Mouse (Mus musculus) ES-E14 (cell line): ENCODE results near the gene Gpn1. TPM values are rescaled to one million over a fixed set of nuclear protein-coding genes. Genes with fewer than 3 reads are reported as not detected.

Experiments used
- DNase-seq: peaks from one replicate; pipeline ENCODE4 v3.0.0-alpha.2; 2013; ENCODE audit warnings: low read depth, low spot score
- H3K27ac ChIP-seq: 2 replicates; pipeline ENCODE4 v1.5.1; 2012; ENCODE audit warnings: low read depth, mild to moderate bottlenecking, low read length, moderate library complexity, mixed read lengths; ENCODE audit not compliant: poor library complexity, insufficient read depth, severe bottlenecking
- H3K36me3 ChIP-seq: 2 replicates; pipeline ENCODE4 v1.6.1; 2012; ENCODE audit warnings: mild to moderate bottlenecking, low read length, moderate library complexity, mixed read lengths; ENCODE audit not compliant: control insufficient read depth, poor library complexity, insufficient read depth, severe bottlenecking
- H3K4me1 ChIP-seq, 2 experiments: fragments of 150-350 bp in 1 of 2; sonication (generic) in 1 of 2; 2 replicates each; pipeline ENCODE4 v1.6.1; 2012; ENCODE audit warnings: low read length in 2 of 2, mild to moderate bottlenecking in 1 of 2, mixed read lengths in 1 of 2; ENCODE audit not compliant: control insufficient read depth in 2 of 2, insufficient read depth in 2 of 2, poor library complexity in 1 of 2
- H3K4me3 ChIP-seq, 2 experiments: fragments of 150-350 bp in 1 of 2; sonication (generic) in 1 of 2; 2 replicates each; pipeline ENCODE4 v1.5.1; 2012; ENCODE audit warnings: low read length in 2 of 2, low read depth in 1 of 2, mild to moderate bottlenecking in 1 of 2, mixed read lengths in 1 of 2; ENCODE audit not compliant: insufficient read depth in 1 of 2, poor library complexity in 1 of 2, severe bottlenecking in 1 of 2
- H3K9ac ChIP-seq: 2 replicates; pipeline ENCODE4 v1.6.1; 2012; ENCODE audit warnings: low read depth, mild to moderate bottlenecking, low read length, mixed read lengths; ENCODE audit not compliant: poor library complexity, insufficient read depth, severe bottlenecking
- H3K9me3 ChIP-seq: fragments of 150-350 bp; sonication (generic); 2 replicates; pipeline ENCODE4 v1.6.1; 2012; ENCODE audit warnings: low read depth, mild to moderate bottlenecking, low read length; ENCODE audit not compliant: control insufficient read depth, insufficient read depth
- CHD2 ChIP-seq: IDR thresholded peaks from 2 replicates; pipeline ENCODE4 v1.6.1; 2014; ENCODE audit warnings: mild to moderate bottlenecking, low read depth, low read length, inconsistent platforms
- HCFC1 ChIP-seq: IDR thresholded peaks from 2 replicates; pipeline ENCODE4 v1.6.1; 2012; ENCODE audit warnings: low read length, inconsistent platforms, borderline replicate concordance; ENCODE audit not compliant: insufficient read depth
- MAFK ChIP-seq: IDR thresholded peaks from 2 replicates; pipeline ENCODE4 v1.6.1; 2014; ENCODE audit warnings: mild to moderate bottlenecking, low read depth, low read length, inconsistent platforms; ENCODE audit not compliant: insufficient read depth
- ZC3H11A ChIP-seq: IDR thresholded peaks from 2 replicates; pipeline ENCODE4 v1.6.1; 2012; ENCODE audit warnings: low read depth, mild to moderate bottlenecking, inconsistent platforms, low read length, borderline replicate concordance
- ZNF384 ChIP-seq: IDR thresholded peaks from 2 replicates; pipeline ENCODE4 v1.6.1; 2012; ENCODE audit warnings: low read depth, low read length, inconsistent platforms
- in situ Hi-C, 2 experiments: fragments of 600-800 bp; cut with MboI; formaldehyde crosslinking; loops; one replicate each; pipeline ENCODE4 v1.15.1; 2025; ENCODE audit warnings: low sequenced_read_pairs in 2 of 2, inconsistent platforms in 1 of 2; ENCODE audit not compliant: unreplicated experiment in 2 of 2
- total RNA-seq: library from RNA; depleted of rRNA; stranded (reverse); fragments of 300-350 nt; gene quantifications from 2 replicates; pipeline ENCODE4 v1.2.3, GENCODE M21; 2012; rRNA removed

Gene Gpn1
- total RNA-seq, 1 experiment = 69.7 TPM

DNA sequence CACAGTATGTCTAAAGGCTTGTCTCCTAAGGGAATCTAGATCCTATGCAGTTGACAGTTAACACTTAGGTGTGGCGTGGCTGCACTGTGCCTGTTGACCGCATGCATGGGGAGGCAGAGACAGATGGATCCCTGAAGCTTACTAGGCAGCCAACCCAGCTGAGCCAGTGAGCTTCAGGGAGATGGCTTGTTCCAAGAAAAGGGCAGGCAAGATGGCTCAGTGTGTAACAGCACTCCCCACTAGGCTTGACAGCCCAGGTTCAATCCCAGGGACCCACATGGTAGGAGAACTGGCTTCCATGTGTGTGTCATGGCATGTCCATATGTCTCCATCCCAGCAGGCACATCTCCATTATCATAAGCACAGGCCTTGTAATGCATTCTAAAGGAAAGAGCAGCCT is 65.8 kb downstream of the Gpn1 start:
- Histone ChIP-seq H3K9ac (no peak overlapping the region), H3K27ac (no peak overlapping the region), H3K9me3 (no peaks in the 10 kb centered on the region), H3K4me3 (no peak overlapping the region), H3K36me3 (peaks cover 8% of the 10 kb centered on the region; the same call in 1 of the 2 replicates), H3K4me1 (peaks cover 3 to 27% of the 10 kb centered on the region in 2 experiments; a peak in 2 of 4 replicates)
- TF ChIP-seq ZNF384 = no peak
- no peak for TF ChIP-seq ZC3H11A
- in situ Hi-C loops = no loop called here
- no peak for DNase-seq

- in situ Hi-C loops = no loop called here
- no peak for TF ChIP-seq ZC3H11A
- no peak for TF ChIP-seq MAFK
- no peak for TF ChIP-seq ZNF384
- no peak for TF ChIP-seq CHD2
- TF ChIP-seq HCFC1 = no peak
- DNase-seq = no peak
Observed at GRCm38 (mm10) chr5:31562036-31562666, 67.6 kb downstream of the Gpn1 start.

More at GRCm38 (mm10) chr5:31562036-31562666, 67.6 kb downstream of the Gpn1 start:
- no peak overlapping the region for H3K4me3 ChIP-seq
- peaks cover 3 to 27% of the 10 kb centered on the region in 2 experiments; a peak in 2 of 4 replicates for H3K4me1 ChIP-seq
- H3K27ac ChIP-seq = no peak overlapping the region
- peaks cover 4% of the 10 kb centered on the region; the same call in 1 of the 2 replicates for H3K36me3 ChIP-seq
- no peaks in the 10 kb centered on the region for H3K9me3 ChIP-seq
- no peak overlapping the region for H3K9ac ChIP-seq

Other genes with a start within 250 kb of the Gpn1 start
- gene Krtcap3, start 243.1 kb upstream of the Gpn1 start, total RNA-seq = 10.5 and 24.6 TPM in 2 replicates
- 26.9 and 38.1 TPM in 2 replicates for gene Ift172, start 203.6 kb upstream of the Gpn1 start, total RNA-seq
- gene Fndc4, start 198.7 kb upstream of the Gpn1 start, total RNA-seq = 14.2 and 23.2 TPM in 2 replicates
- 0.04 TPM in 1 of 2 replicates, not detected in the other for gene Gckr, start 197.3 kb upstream of the Gpn1 start, total RNA-seq
- 29.5 and 32.3 TPM in 2 replicates for gene Zfp512, start 42.3 kb upstream of the Gpn1 start, total RNA-seq
- gene 4930548H24Rik, start 9.0 kb upstream of the Gpn1 start, total RNA-seq = 2.4 TPM in 2 replicates
- 26.5 and 30.2 TPM in 2 replicates for gene Slc4a1ap, start 32.3 kb downstream of the Gpn1 start, total RNA-seq
- gene Supt7l, start 33.1 kb downstream of the Gpn1 start, total RNA-seq = 22.4 and 24.8 TPM in 2 replicates
- 170 and 172 TPM in 2 replicates for gene Mrpl33, start 102.2 kb downstream of the Gpn1 start, total RNA-seq
- gene Rbks, start 202.9 kb downstream of the Gpn1 start, total RNA-seq = 2.1 and 2.2 TPM in 2 replicates
- 33.9 and 43.1 TPM in 2 replicates for gene Babam2, start 202.9 kb downstream of the Gpn1 start, total RNA-seq